In the genomic region with DNA sequence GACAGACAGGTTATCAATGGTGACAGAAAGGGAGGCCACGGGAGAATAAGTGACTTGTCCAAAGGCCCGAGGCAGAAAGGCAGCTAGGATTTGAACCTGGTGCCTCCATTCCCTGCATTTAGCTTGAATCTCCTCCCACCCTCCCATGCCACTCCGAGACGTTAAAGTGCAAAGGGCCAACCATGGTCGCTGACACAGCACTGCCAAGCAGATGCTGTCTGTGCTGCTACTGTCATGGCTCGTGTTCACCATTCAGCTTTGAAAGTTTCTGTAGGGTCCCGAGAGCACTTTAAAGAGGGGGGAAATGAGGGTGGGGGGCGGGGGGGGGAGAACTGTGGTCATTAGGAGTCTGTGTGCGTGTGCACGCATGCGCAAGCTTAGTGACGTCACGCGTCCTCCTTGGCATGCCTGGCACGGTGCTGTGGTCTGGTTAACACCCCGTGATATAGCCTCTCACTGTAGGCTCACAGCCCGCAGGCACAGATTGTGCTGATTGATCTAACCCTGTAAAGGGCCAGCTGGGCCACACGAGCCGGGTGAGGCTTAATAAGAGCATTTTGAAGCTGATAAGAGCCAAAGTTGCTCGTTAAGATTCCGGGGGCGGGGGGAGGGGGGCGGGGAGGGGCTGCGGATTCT, we compare ENCODE assay signal across 9 mouse cellular contexts.
A peak's percentile ranks its signal among the peaks of the same experiment; 100 is the strongest.
DNase-seq lines count a peak whose midpoint lies in the region; ATAC-seq lines count a peak whose summit lies in the region.
"Had no signal": no experiment of that assay in that cellular context is flagged by ENCODE, and none has a peak within 500 bp of the region (broad histone marks: within the 10 kb centered on the region; RNA-seq: fewer than 3 reads in every experiment).

No protein-coding gene starts in this region.

- H3K27me3 ChIP-seq in midbrain, embryonic 14.5 days (ENCODE audit: control insufficient read depth, insufficient read depth, low read length), result no peaks in the 10 kb centered on the region
- H3K27me3 ChIP-seq: liver, embryonic 13.5 days had no signal

- no peaks in the 10 kb centered on the region for H3K4me1 ChIP-seq in midbrain, embryonic 14.5 days (ENCODE audit: control insufficient read depth, insufficient read depth, low read length)
- H3K4me1 ChIP-seq: liver, embryonic 13.5 days had no signal

- H3K27ac ChIP-seq in midbrain, embryonic 14.5 days (replicated peaks; ENCODE audit: low read depth, low read length), result peak overlapping the region; percentile 37; the same call in 1 of the 2 replicates
- H3K27ac ChIP-seq: liver, embryonic 13.5 days had no signal

- H3K9me3 ChIP-seq in midbrain, embryonic 14.5 days (ENCODE audit: control insufficient read depth, low read length), result no peaks in the 10 kb centered on the region
- H3K9me3 ChIP-seq: liver, embryonic 13.5 days had no signal

- DNase-seq in adrenal gland, adult (ENCODE audit: inconsistent age in 2 of 2, low spot score in 1 of 2), result peak; percentile 12 to 37
- no peak for DNase-seq in adrenal gland, postnatal 4 days (ENCODE audit: low spot score in 2 of 2)
- DNase-seq in urinary bladder, postnatal 14 days (ENCODE audit: low spot score), result peak; percentile 43
- no peak for DNase-seq in urinary bladder, postnatal 10 days (ENCODE audit: low spot score)
- peak; percentile 45 to 59 for DNase-seq in layer of hippocampus, postnatal 14 days (ENCODE audit: low spot score in 2 of 2)
- DNase-seq in midbrain, embryonic 14.5 days, result peak; percentile 76
- no peak for DNase-seq in thymus, postnatal 36 days
- no peak for DNase-seq in cerebellum, postnatal 4 days (ENCODE audit: low spot score in 2 of 2)
- DNase-seq: liver, embryonic 13.5 days had no signal

- peak; percentile 72; the same call in 1 of the 2 replicates for ATAC-seq in midbrain, embryonic 14.5 days (ENCODE audit: low FRiP score, low TSS enrichment)

- no peak overlapping the region for H3K9ac ChIP-seq in midbrain, embryonic 14.5 days (replicated peaks; ENCODE audit: low read length)
- H3K9ac ChIP-seq: liver, embryonic 13.5 days had no signal

- H3K36me3 ChIP-seq in midbrain, embryonic 14.5 days (ENCODE audit: control insufficient read depth, insufficient read depth, low read length), result no peaks in the 10 kb centered on the region
- H3K36me3 ChIP-seq: liver, embryonic 13.5 days had no signal

- H3K4me2 ChIP-seq in midbrain, embryonic 14.5 days (ENCODE audit: low read length), result peak overlapping the region; percentile 32
- H3K4me2 ChIP-seq: liver, embryonic 13.5 days had no signal

- whole genome bisulfite sequencing in midbrain, embryonic 14.5 days, result 54% methylated on average over 24 of the region's 24 CpGs

- no peak overlapping the region for H3K4me3 ChIP-seq in midbrain, embryonic 14.5 days (replicated peaks; ENCODE audit: low read depth, low read length)
- H3K4me3 ChIP-seq: liver, embryonic 13.5 days had no signal

Comparison
In these comparisons a context has a peak if more than half of its experiments do, and no peak if none do; other contexts are left out.
1. DNase-seq: peak in adrenal gland, adult (2 of 2), urinary bladder, postnatal 14 days (single experiment), layer of hippocampus, postnatal 14 days (2 of 2) and midbrain, embryonic 14.5 days (single experiment); none in adrenal gland, postnatal 4 days (0 of 2), urinary bladder, postnatal 10 days (single experiment), thymus, postnatal 36 days (0 of 2) and cerebellum, postnatal 4 days (0 of 2).